ENCODE assay signal across 19 mouse cellular contexts in genomic region chr13:36202496-36202895, GRCm38 (mm10).
DNase-seq lines count a peak whose midpoint lies in the region; ATAC-seq and TF ChIP-seq lines count a peak whose summit lies in the region.
"Had no signal": no experiment of that assay in that cellular context is flagged by ENCODE, and none has a peak within 500 bp of the region (broad histone marks: within the 10 kb centered on the region; RNA-seq: fewer than 3 reads in every experiment).

No protein-coding gene starts in this region.

- H3K9ac ChIP-seq in liver, embryonic 16.5 days (ENCODE audit: low read depth, low read length) = no peak overlapping the region
- H3K9ac ChIP-seq: embryonic facial prominence, embryonic 13.5 days; heart, embryonic 12.5 days; hindbrain, embryonic 15.5 days had no signal

- DNase-seq in A20 (ENCODE audit: low read depth, low spot score) (peak; percentile 71), G1E (ENCODE audit: low spot score) (peak; percentile 11)
- DNase-seq in frontal cortex, adult 2 months (ENCODE audit: extremely low spot score in 1 of 2, low spot score in 1 of 2) = no peak
- DNase-seq in spleen, postnatal 36 days (ENCODE audit: low spot score in 2 of 2) = no peak
- no peak for DNase-seq in embryo, embryonic 11 days
- DNase-seq: B cell, adult 2 months; cerebellum, adult 11 months; cerebellum, adult 8-10 months; cerebellum, postnatal 14 days; gastrocnemius, postnatal 10 days; kidney, adult 11 months had no signal

- ATAC-seq in G1E (ENCODE audit: extremely low read depth, insufficient number of reproducible peaks, low FRiP score, poor library complexity, severe bottlenecking) = no peak
- peak; percentile 60 for ATAC-seq in granulocyte monocyte progenitor cell, adult 5-6 weeks (replicated peaks; ENCODE audit: poor library complexity, severe bottlenecking)
- no peak for ATAC-seq in liver, embryonic 16.5 days (ENCODE audit: low read depth)
- ATAC-seq: forebrain, embryonic 14.5 days; inflammation-experienced regulatory T-cells, adult 6 months had no signal

- H3K4me2 ChIP-seq in liver, embryonic 16.5 days (ENCODE audit: low read depth, low read length) = no peak overlapping the region
- H3K4me2 ChIP-seq: embryonic facial prominence, embryonic 13.5 days; heart, embryonic 12.5 days; hindbrain, embryonic 15.5 days had no signal

- H3K27me3 ChIP-seq in G1E (ENCODE audit: insufficient read depth, low read length) = no peaks in the 10 kb centered on the region
- no peaks in the 10 kb centered on the region for H3K27me3 ChIP-seq in liver, embryonic 16.5 days (ENCODE audit: control insufficient read depth, insufficient read depth, low read depth, low read length)
- H3K27me3 ChIP-seq: embryonic facial prominence, embryonic 13.5 days; heart, embryonic 12.5 days; hindbrain, embryonic 15.5 days had no signal

- H3K9me3 ChIP-seq in G1E (replicated peaks) = no peaks in the 10 kb centered on the region
- H3K9me3 ChIP-seq in liver, embryonic 16.5 days (replicated peaks; ENCODE audit: control insufficient read depth, low read length) = no peaks in the 10 kb centered on the region
- H3K9me3 ChIP-seq: embryonic facial prominence, embryonic 13.5 days; forebrain, embryonic 10.5 days; heart, embryonic 12.5 days; hindbrain, embryonic 15.5 days had no signal

- no peak for TF ChIP-seq CTCF in G1E (IDR thresholded peaks at IDR 0.05; ENCODE audit: low read depth, low read length)

- H3K4me3 ChIP-seq in G1E (ENCODE audit: low read depth, low read length) = no peak overlapping the region
- H3K4me3 ChIP-seq in liver, embryonic 16.5 days (ENCODE audit: low read depth, low read length) = no peak overlapping the region
- H3K4me3 ChIP-seq: embryonic facial prominence, embryonic 13.5 days; forebrain, embryonic 10.5 days; heart, embryonic 12.5 days; hindbrain, embryonic 15.5 days had no signal

- peaks cover 18% of the 10 kb centered on the region for H3K36me3 ChIP-seq in G1E (replicated peaks)
- no peaks in the 10 kb centered on the region for H3K36me3 ChIP-seq in liver, embryonic 16.5 days (ENCODE audit: control insufficient read depth, insufficient read depth)
- H3K36me3 ChIP-seq: forebrain, embryonic 10.5 days; heart, embryonic 12.5 days; hindbrain, embryonic 15.5 days had no signal

- H3K4me1 ChIP-seq in G1E (ENCODE audit: insufficient read depth, low read depth, low read length) = peaks cover 44% of the 10 kb centered on the region
- H3K4me1 ChIP-seq in liver, embryonic 16.5 days (ENCODE audit: control insufficient read depth, low read depth, low read length) = peaks cover 34% of the 10 kb centered on the region
- H3K4me1 ChIP-seq: heart, embryonic 12.5 days; hindbrain, embryonic 15.5 days had no signal

- WGBS in liver, embryonic 16.5 days (ENCODE audit: insufficient replicate concordance) = 9% methylated on average over 2 of the region's 2 CpGs

- H3K27ac ChIP-seq in liver, embryonic 16.5 days (ENCODE audit: low read length) = peak overlapping the region; percentile 79
- H3K27ac ChIP-seq: embryonic facial prominence, embryonic 13.5 days; forebrain, embryonic 10.5 days; hindbrain, embryonic 15.5 days had no signal

Comparison
In these comparisons a context has a peak if more than half of its experiments do, and no peak if none do; other contexts are left out.
1. DNase-seq: peak in A20 (single experiment) and G1E (single experiment); none in frontal cortex, adult 2 months (0 of 2), spleen, postnatal 36 days (0 of 2) and embryo, embryonic 11 days (single experiment).